Mouse (Mus musculus): ENCODE results near the gene Tasp1.
A peak's percentile ranks its signal among the peaks of the same experiment; 100 is the strongest.
"Not testable (repeated sequence)": the region's sequence is repeated elsewhere in the genome, so short reads cannot be mapped to it uniquely, and the experiment has no call there.

Tasp1 gene

GRCm38 (mm10) chr2:139878052-139878621, 188.5 kb downstream of the Tasp1 start:
- DNase-seq, result no peak

GRCm38 (mm10) chr2:139875876-139876275, 190.7 kb downstream of the Tasp1 start:
- no peak for DNase-seq

- no peak for DNase-seq
Measured at GRCm38 (mm10) chr2:139874173-139874572, 192.4 kb downstream of the Tasp1 start.

- DNase-seq, result no peak
Measured at GRCm38 (mm10) chr2:139873762-139874161, 192.8 kb downstream of the Tasp1 start.

GRCm38 (mm10) chr2:139869071-139869470, 197.5 kb downstream of the Tasp1 start:
- peak; percentile 3 for DNase-seq

GRCm38 (mm10) chr2:139863396-139863795, 203.2 kb downstream of the Tasp1 start:
- DNase-seq, result not testable (repeated sequence)

GRCm38 (mm10) chr2:139860133-139860494, 206.5 kb downstream of the Tasp1 start:
- DNase-seq, result no peak

- DNase-seq, result peak; percentile 25
Measured at GRCm38 (mm10) chr2:139859424-139860132, 207.0 kb downstream of the Tasp1 start.

GRCm38 (mm10) chr2:139849621-139850020, 217.0 kb downstream of the Tasp1 start:
- no peak for DNase-seq

GRCm38 (mm10) chr2:139841359-139841758, 225.2 kb downstream of the Tasp1 start:
- DNase-seq, result no peak

GRCm38 (mm10) chr2:139840941-139841340, 225.7 kb downstream of the Tasp1 start:
- DNase-seq, result no peak

- no peak for DNase-seq
Measured at GRCm38 (mm10) chr2:139821589-139822378, 244.8 kb downstream of the Tasp1 start.

GRCm38 (mm10) chr2:139817275-139817674, 249.3 kb downstream of the Tasp1 start:
- no peak for DNase-seq

GRCm38 (mm10) chr2:139807887-139808286, 258.7 kb downstream of the Tasp1 start:
- no peak for DNase-seq

- no peak for DNase-seq
Measured at GRCm38 (mm10) chr2:139804041-139804440, 262.6 kb downstream of the Tasp1 start.

GRCm38 (mm10) chr2:139792345-139793120, 274.1 kb downstream of the Tasp1 start:
- no peak for DNase-seq

- DNase-seq, result no peak
Measured at GRCm38 (mm10) chr2:139788658-139789057, 277.9 kb downstream of the Tasp1 start.

- no peak for DNase-seq
Measured at GRCm38 (mm10) chr2:139784946-139785345, 281.7 kb downstream of the Tasp1 start.

GRCm38 (mm10) chr2:139784465-139784864, 282.1 kb downstream of the Tasp1 start:
- no peak for DNase-seq

All from kidney, postnatal 14 days (tissue).